Mouse (Mus musculus): ENCODE data around the gene 2410002F23Rik. TPM values are rescaled to one million over a fixed set of nuclear protein-coding genes. Genes with fewer than 3 reads are reported as not detected.
"Not testable (repeated sequence)": the region's sequence is repeated elsewhere in the genome, so short reads cannot be mapped to it uniquely, and the experiment has no call there.

2410002F23Rik gene
- polyA plus RNA-seq, 1 experiment from 2014 or later: 51.3 TPM

DNA sequence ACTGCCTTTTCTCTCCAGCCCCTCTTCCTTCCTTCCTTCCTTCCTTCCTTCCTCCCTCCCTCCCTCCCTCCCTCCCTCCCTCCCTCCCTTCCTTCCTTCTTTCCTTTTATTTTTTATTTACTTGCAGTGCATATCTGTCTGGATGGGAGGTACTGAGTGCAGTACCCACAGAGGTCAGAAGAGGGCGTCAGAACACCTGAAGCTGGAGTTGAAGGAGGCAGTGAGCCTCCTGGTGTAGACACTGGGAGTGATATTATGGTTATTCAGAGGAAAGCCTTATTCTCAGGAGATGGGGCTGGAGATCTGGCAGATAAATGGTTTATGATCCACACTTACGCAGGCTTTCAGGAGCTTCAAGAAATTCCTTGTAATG lies 30.7 kb downstream of the 2410002F23Rik start:
- 46% methylated on average over 2 of the region's 2 CpGs for WGBS
- no peak overlapping the region for H3K4me2 ChIP-seq (replicated peaks; ENCODE audit: low read depth, low read length)
- no peak overlapping the region for H3K9ac ChIP-seq (replicated peaks; ENCODE audit: low read depth)
- no peaks in the 10 kb centered on the region for H3K4me1 ChIP-seq (ENCODE audit: insufficient read depth, low read depth, low read length)
- H3K36me3 ChIP-seq (ENCODE audit: insufficient read depth, low read length): no peaks in the 10 kb centered on the region
- no peaks in the 10 kb centered on the region for H3K9me3 ChIP-seq (ENCODE audit: low read length)
- TF ChIP-seq EP300 (IDR thresholded peaks at IDR 0.05) (no peak), CTCF (IDR thresholded peaks at IDR 0.05) (peak; percentile 65)
- DNase-seq (ENCODE audit: low spot score) (no peak), ATAC-seq (no peak)
- no peak overlapping the region for H3K4me3 ChIP-seq (ENCODE audit: low read depth, low read length)
- H3K27ac ChIP-seq (ENCODE audit: low read length): no peak overlapping the region
- H3K27me3 ChIP-seq (replicated peaks; ENCODE audit: insufficient read depth, low read length): peaks cover 10% of the 10 kb centered on the region; the same call in 1 of the 2 replicates

DNA sequence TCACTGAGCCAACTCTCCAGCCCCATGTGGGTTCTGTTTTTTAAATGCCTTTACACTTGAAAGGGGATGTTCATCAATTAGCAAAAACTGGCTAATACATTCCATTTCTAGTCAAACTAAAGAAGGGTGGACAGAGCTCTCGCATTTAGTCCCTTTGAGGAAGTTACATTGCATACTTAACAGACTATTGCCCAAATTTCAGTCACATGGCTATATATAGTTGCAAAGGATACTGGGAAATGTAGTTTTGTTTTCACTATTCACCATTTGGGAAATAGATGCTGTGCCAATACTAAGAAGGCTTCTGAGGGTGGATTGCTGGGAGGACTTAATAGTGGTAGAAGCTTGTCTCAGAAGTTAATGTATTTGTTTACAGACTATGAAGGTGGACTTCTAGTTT lies 34.4 kb downstream of the 2410002F23Rik start:
- no peak for ATAC-seq

DNA sequence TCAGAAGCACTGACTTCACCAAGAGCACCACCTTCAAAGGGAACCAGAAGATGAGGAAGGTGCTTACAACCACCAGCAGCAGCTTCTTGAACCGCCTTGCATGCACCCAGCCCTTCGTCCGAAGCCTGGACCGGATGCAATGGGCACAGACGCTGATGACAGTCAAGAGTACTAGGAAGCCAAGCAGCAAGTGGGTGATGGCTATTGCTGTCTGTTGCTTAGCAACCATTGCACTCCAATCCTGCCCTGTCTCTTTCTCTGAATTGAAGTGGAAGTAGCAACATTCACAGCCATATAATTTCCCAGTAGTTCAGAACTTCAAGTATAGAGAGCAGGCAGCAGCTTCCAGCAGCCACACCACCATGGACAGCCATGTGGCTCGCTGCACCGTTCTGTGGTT lies 35.1 kb downstream of the 2410002F23Rik start:
- TF ChIP-seq CTCF (IDR thresholded peaks at IDR 0.05): no peak
- no peak for TF ChIP-seq EP300 (IDR thresholded peaks at IDR 0.05)
- 61% methylated on average over 7 of the region's 7 CpGs for WGBS
- Histone ChIP-seq H3K9me3 (ENCODE audit: low read length) (no peaks in the 10 kb centered on the region), H3K27ac (ENCODE audit: low read length) (no peak overlapping the region), H3K9ac (replicated peaks; ENCODE audit: low read depth) (no peak overlapping the region), H3K4me1 (ENCODE audit: insufficient read depth, low read depth, low read length) (no peaks in the 10 kb centered on the region), H3K4me3 (ENCODE audit: low read depth, low read length) (no peak overlapping the region), H3K4me2 (replicated peaks; ENCODE audit: low read depth, low read length) (no peak overlapping the region), H3K27me3 (replicated peaks; ENCODE audit: insufficient read depth, low read length) (no peaks in the 10 kb centered on the region), H3K36me3 (ENCODE audit: insufficient read depth, low read length) (no peaks in the 10 kb centered on the region)
- no peak for ATAC-seq
- no peak for DNase-seq (ENCODE audit: low spot score)

More for the DNA sequence above, 34.4 kb downstream of the 2410002F23Rik start:
- 47% methylated on average over 1 of the region's 1 CpGs for WGBS
- H3K27ac ChIP-seq (ENCODE audit: low read length): no peak overlapping the region
- H3K9ac ChIP-seq (replicated peaks; ENCODE audit: low read depth): no peak overlapping the region
- no peaks in the 10 kb centered on the region for H3K4me1 ChIP-seq (ENCODE audit: insufficient read depth, low read depth, low read length)
- no peaks in the 10 kb centered on the region for H3K9me3 ChIP-seq (ENCODE audit: low read length)
- peak; percentile 39 for DNase-seq (ENCODE audit: low spot score)
- H3K4me2 ChIP-seq (replicated peaks; ENCODE audit: low read depth, low read length): no peak overlapping the region
- H3K4me3 ChIP-seq (ENCODE audit: low read depth, low read length): no peak overlapping the region
- H3K27me3 ChIP-seq (replicated peaks; ENCODE audit: insufficient read depth, low read length): no peaks in the 10 kb centered on the region
- TF ChIP-seq EP300 (IDR thresholded peaks at IDR 0.05): no peak
- no peak for TF ChIP-seq CTCF (IDR thresholded peaks at IDR 0.05)
- no peaks in the 10 kb centered on the region for H3K36me3 ChIP-seq (ENCODE audit: insufficient read depth, low read length)

DNA sequence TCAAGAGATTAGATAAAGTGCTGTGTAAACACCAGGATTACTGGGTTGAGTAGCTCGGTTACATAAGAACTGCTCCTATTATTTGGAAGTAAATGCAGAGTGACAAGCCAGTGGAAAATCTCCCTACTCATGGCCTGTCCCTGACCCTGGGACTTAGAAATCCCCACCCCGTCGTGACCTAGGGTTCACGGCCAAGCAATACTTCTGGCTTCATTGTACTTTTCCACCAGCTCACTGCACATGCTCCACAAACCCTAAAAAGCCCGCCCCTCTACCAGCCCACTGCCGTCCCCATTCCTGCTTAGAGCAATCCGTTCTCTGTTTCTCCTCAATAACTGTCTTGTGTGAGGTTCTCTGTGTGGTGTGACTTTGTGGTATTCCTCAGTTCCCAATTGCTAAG lies 41.2 kb downstream of the 2410002F23Rik start:
- 53% methylated on average over 7 of the region's 7 CpGs for WGBS
- TF ChIP-seq CTCF (IDR thresholded peaks at IDR 0.05): no peak
- no peak for TF ChIP-seq EP300 (IDR thresholded peaks at IDR 0.05)
- no peak overlapping the region for H3K9ac ChIP-seq (replicated peaks; ENCODE audit: low read depth)
- H3K27ac ChIP-seq (ENCODE audit: low read length): no peak overlapping the region
- no peak overlapping the region for H3K4me3 ChIP-seq (ENCODE audit: low read depth, low read length)
- H3K4me1 ChIP-seq (ENCODE audit: insufficient read depth, low read depth, low read length): no peaks in the 10 kb centered on the region
- H3K27me3 ChIP-seq (replicated peaks; ENCODE audit: insufficient read depth, low read length): no peaks in the 10 kb centered on the region
- no peak for DNase-seq (ENCODE audit: low spot score)
- H3K36me3 ChIP-seq (ENCODE audit: insufficient read depth, low read length): no peaks in the 10 kb centered on the region
- no peak overlapping the region for H3K4me2 ChIP-seq (replicated peaks; ENCODE audit: low read depth, low read length)
- H3K9me3 ChIP-seq (ENCODE audit: low read length): no peaks in the 10 kb centered on the region
- ATAC-seq: no peak

DNA sequence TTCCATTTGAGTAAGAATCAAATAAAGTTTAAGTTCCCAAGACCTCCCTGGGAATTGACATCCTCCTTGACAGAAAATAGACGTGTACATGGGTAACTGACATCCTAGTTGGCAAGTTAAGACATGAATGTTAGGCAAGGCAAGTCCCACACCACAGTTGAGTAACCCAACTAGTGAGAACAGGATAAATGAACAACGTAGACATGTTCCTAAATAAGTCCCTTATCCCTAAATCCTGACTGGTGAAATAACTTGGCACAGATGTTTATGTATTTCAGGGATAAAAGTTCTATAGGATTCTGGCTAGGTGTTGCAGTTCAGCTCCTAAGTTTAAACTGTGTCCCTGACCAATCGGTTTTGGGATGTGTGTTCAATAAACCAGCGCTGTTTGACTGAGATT lies 44.5 kb downstream of the 2410002F23Rik start:
- H3K4me2 ChIP-seq (replicated peaks; ENCODE audit: low read depth, low read length): no peak overlapping the region
- ATAC-seq (no peak), DNase-seq (ENCODE audit: low spot score) (no peak)
- H3K36me3 ChIP-seq (ENCODE audit: insufficient read depth, low read length): no peaks in the 10 kb centered on the region
- 68% methylated on average over 4 of the region's 4 CpGs for WGBS
- no peak overlapping the region for H3K4me3 ChIP-seq (ENCODE audit: low read depth, low read length)
- H3K27me3 ChIP-seq (replicated peaks; ENCODE audit: insufficient read depth, low read length): no peaks in the 10 kb centered on the region
- H3K9ac ChIP-seq (replicated peaks; ENCODE audit: low read depth): no peak overlapping the region
- no peak overlapping the region for H3K27ac ChIP-seq (ENCODE audit: low read length)
- TF ChIP-seq CTCF (IDR thresholded peaks at IDR 0.05) (no peak), EP300 (IDR thresholded peaks at IDR 0.05) (no peak)
- H3K9me3 ChIP-seq (ENCODE audit: low read length): no peaks in the 10 kb centered on the region
- no peaks in the 10 kb centered on the region for H3K4me1 ChIP-seq (ENCODE audit: insufficient read depth, low read depth, low read length)

DNA sequence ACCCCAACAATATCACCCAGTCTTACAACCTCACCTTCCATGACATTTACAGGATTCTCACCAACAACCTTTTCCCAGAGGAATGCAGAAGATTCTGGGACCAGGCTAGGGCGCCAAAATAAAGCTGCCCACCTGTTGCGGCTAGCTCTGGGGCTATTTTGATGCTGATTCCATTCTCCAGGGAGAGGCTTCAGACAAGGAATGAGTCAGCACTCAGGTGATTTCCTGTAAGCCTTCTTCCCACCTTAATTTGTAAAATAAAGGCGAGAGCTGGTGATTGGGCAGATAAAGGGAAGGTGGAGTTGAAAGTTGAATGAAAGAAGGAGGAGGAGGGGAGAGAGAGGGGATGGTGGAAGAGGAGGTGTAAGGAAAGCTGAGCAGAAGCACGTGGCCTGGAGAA lies 44.9 kb downstream of the 2410002F23Rik start:
- no peaks in the 10 kb centered on the region for H3K4me1 ChIP-seq (ENCODE audit: insufficient read depth, low read depth, low read length)
- no peaks in the 10 kb centered on the region for H3K36me3 ChIP-seq (ENCODE audit: insufficient read depth, low read length)
- WGBS: 51% methylated on average over 4 of the region's 4 CpGs
- no peaks in the 10 kb centered on the region for H3K9me3 ChIP-seq (ENCODE audit: low read length)
- DNase-seq (ENCODE audit: low spot score): no peak
- H3K27ac ChIP-seq (ENCODE audit: low read length): no peak overlapping the region
- H3K4me2 ChIP-seq (replicated peaks; ENCODE audit: low read depth, low read length): no peak overlapping the region
- no peaks in the 10 kb centered on the region for H3K27me3 ChIP-seq (replicated peaks; ENCODE audit: insufficient read depth, low read length)
- ATAC-seq: no peak
- TF ChIP-seq EP300 (IDR thresholded peaks at IDR 0.05) (no peak), CTCF (IDR thresholded peaks at IDR 0.05) (no peak)
- no peak overlapping the region for H3K4me3 ChIP-seq (ENCODE audit: low read depth, low read length)
- H3K9ac ChIP-seq (replicated peaks; ENCODE audit: low read depth): no peak overlapping the region

DNA sequence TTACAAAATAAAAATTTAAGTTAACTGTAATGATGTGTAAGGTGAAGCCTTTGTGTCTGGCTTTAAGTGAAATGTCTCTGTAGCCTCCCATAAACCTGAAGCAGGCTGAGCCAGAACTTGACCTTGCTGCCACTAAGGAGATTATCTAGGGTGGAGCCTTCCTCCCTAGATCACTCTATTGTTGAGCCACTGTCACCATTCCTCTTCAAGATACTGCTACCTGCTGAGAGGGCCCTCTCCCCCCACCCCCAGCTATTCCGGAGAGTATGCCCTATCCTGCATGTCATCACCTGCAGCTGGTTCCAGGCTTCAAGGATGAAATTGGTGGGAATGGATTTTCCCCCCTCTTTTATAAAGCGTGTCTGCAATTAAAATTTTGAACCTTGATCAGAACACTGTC lies 51.0 kb downstream of the 2410002F23Rik start:
- ATAC-seq; H3K9me3 ChIP-seq (ENCODE audit: low read length); DNase-seq (ENCODE audit: low spot score); H3K27ac ChIP-seq (ENCODE audit: low read length); H3K4me1 ChIP-seq (ENCODE audit: insufficient read depth, low read depth, low read length); H3K9ac ChIP-seq (replicated peaks; ENCODE audit: low read depth); H3K4me3 ChIP-seq (ENCODE audit: low read depth, low read length); H3K27me3 ChIP-seq (replicated peaks; ENCODE audit: insufficient read depth, low read length); H3K4me2 ChIP-seq (replicated peaks; ENCODE audit: low read depth, low read length); H3K36me3 ChIP-seq (ENCODE audit: insufficient read depth, low read length): not testable (repeated sequence)
- 84% methylated on average over 2 of the region's 2 CpGs for WGBS

Other genes starting within 250 kb of the 2410002F23Rik start
- gene Klk1b26, start 234.6 kb upstream of the 2410002F23Rik start, polyA plus RNA-seq (2015; fragmentation: Nextera tagmentation; extraction: Ambion mirVana): not detected in 2 replicates
- not detected in 2 replicates for gene Klk1b27, start 194.4 kb upstream of the 2410002F23Rik start, polyA plus RNA-seq (2015; fragmentation: Nextera tagmentation; extraction: Ambion mirVana)
- gene Klk1b21, start 144.4 kb upstream of the 2410002F23Rik start, polyA plus RNA-seq (2015; fragmentation: Nextera tagmentation; extraction: Ambion mirVana): not detected in 2 replicates
- gene Klk1b22, start 134.0 kb upstream of the 2410002F23Rik start, polyA plus RNA-seq (2015; fragmentation: Nextera tagmentation; extraction: Ambion mirVana): not detected in 2 replicates
- gene Klk1b16, start 110.0 kb upstream of the 2410002F23Rik start, polyA plus RNA-seq (2015; fragmentation: Nextera tagmentation; extraction: Ambion mirVana): not detected in 2 replicates
- not detected in 2 replicates for gene Klk1b24, start 58.5 kb upstream of the 2410002F23Rik start, polyA plus RNA-seq (2015; fragmentation: Nextera tagmentation; extraction: Ambion mirVana)
- not detected in 2 replicates for gene Klk1b3, start 48.5 kb upstream of the 2410002F23Rik start, polyA plus RNA-seq (2015; fragmentation: Nextera tagmentation; extraction: Ambion mirVana)
- not detected in 2 replicates for gene Klk1b4, start 39.3 kb upstream of the 2410002F23Rik start, polyA plus RNA-seq (2015; fragmentation: Nextera tagmentation; extraction: Ambion mirVana)
- gene Klk1b5, start 30.8 kb upstream of the 2410002F23Rik start, polyA plus RNA-seq (2015; fragmentation: Nextera tagmentation; extraction: Ambion mirVana): not detected in 2 replicates
- not detected in 2 replicates for gene Klk1, start 21.4 kb upstream of the 2410002F23Rik start, polyA plus RNA-seq (2015; fragmentation: Nextera tagmentation; extraction: Ambion mirVana)
- gene Gm36864, start 10.5 kb upstream of the 2410002F23Rik start, polyA plus RNA-seq (2015; fragmentation: Nextera tagmentation; extraction: Ambion mirVana): not detected in 2 replicates
- gene 1700028J19Rik, start within 50 bp of the 2410002F23Rik start, polyA plus RNA-seq (2015; fragmentation: Nextera tagmentation; extraction: Ambion mirVana): 0.77 and 1.0 TPM in 2 replicates
- not detected in 2 replicates for gene Acp4, start 10.7 kb downstream of the 2410002F23Rik start, polyA plus RNA-seq (2015; fragmentation: Nextera tagmentation; extraction: Ambion mirVana)
- not detected in 2 replicates for gene Gm15517, start 14.7 kb downstream of the 2410002F23Rik start, polyA plus RNA-seq (2015; fragmentation: Nextera tagmentation; extraction: Ambion mirVana)
- gene Clec11a, start 60.2 kb downstream of the 2410002F23Rik start, polyA plus RNA-seq (2015; fragmentation: Nextera tagmentation; extraction: Ambion mirVana): 2.1 and 2.5 TPM in 2 replicates
- 0.23 and 0.27 TPM in 2 replicates for gene Shank1, start 63.5 kb downstream of the 2410002F23Rik start, polyA plus RNA-seq (2015; fragmentation: Nextera tagmentation; extraction: Ambion mirVana)
- 0.85 and 1.4 TPM in 2 replicates for gene Syt3, start 137.4 kb downstream of the 2410002F23Rik start, polyA plus RNA-seq (2015; fragmentation: Nextera tagmentation; extraction: Ambion mirVana)
- 0.87 and 1.2 TPM in 2 replicates for gene 1700008O03Rik, start 139.1 kb downstream of the 2410002F23Rik start, polyA plus RNA-seq (2015; fragmentation: Nextera tagmentation; extraction: Ambion mirVana)
- gene Lrrc4b, start 182.3 kb downstream of the 2410002F23Rik start, polyA plus RNA-seq (2015; fragmentation: Nextera tagmentation; extraction: Ambion mirVana): 0.51 and 0.76 TPM in 2 replicates
- not detected in 2 replicates for gene Aspdh, start 218.7 kb downstream of the 2410002F23Rik start, polyA plus RNA-seq (2015; fragmentation: Nextera tagmentation; extraction: Ambion mirVana)
- 93.7 and 110 TPM in 2 replicates for gene Josd2, start 221.3 kb downstream of the 2410002F23Rik start, polyA plus RNA-seq (2015; fragmentation: Nextera tagmentation; extraction: Ambion mirVana)
- gene Emc10, start 249.8 kb downstream of the 2410002F23Rik start, polyA plus RNA-seq (2015; fragmentation: Nextera tagmentation; extraction: Ambion mirVana): 59.3 and 69.2 TPM in 2 replicates
- 11.4 and 12.0 TPM in 2 replicates for gene Fam71e1, start 249.9 kb downstream of the 2410002F23Rik start, polyA plus RNA-seq (2015; fragmentation: Nextera tagmentation; extraction: Ambion mirVana)